Mouse (Mus musculus): ENCODE results near the gene Gmpr. TPM values are rescaled to one million over a fixed set of nuclear protein-coding genes. Genes with fewer than 3 reads are reported as not detected.
"Not testable (repeated sequence)": the region's sequence is repeated elsewhere in the genome, so short reads cannot be mapped to it uniquely, and the experiment has no call there.

Gmpr gene
- total RNA-seq (2021): 100 to 1,000 TPM; 166 to 175 TPM
- long read RNA-seq, experiment 1, transcript Gmpr-201 (9 exons, 1,580 nt): major isoform, 493 of 692 reads
- long read RNA-seq, experiment 1, partial matches to known transcripts: 156 of 692 reads
- long read RNA-seq, experiment 1, other reads (novel, unspliced or antisense): 43 of 692 reads
- long read RNA-seq, experiment 2, transcript Gmpr-201 (9 exons, 1,580 nt): major isoform, 378 of 637 reads
- long read RNA-seq, experiment 2, partial matches to known transcripts: 217 of 637 reads
- long read RNA-seq, experiment 2, other reads (novel, unspliced or antisense): 42 of 637 reads

- intact Hi-C loops (cut with DNase I): no loop called here
Measured at GRCm38 (mm10) chr13:45507274-45508229, at the start of gene Gmpr. TSS of gene Gmpr (plus strand) at chr13:45507444.

GRCm38 (mm10) chr13:45457459-45457858 lies 49.8 kb upstream of the Gmpr start:
- no peak for DNase-seq
- intact Hi-C loops (cut with DNase I): loop anchor here (5.0 kb wide), 1 partner anchor 180 kb away; no protein-coding TSS in a partner anchor

More at GRCm38 (mm10) chr13:45507274-45508229, at the start of gene Gmpr:
- peak; percentile 81 to 85 for DNase-seq

- no peak for DNase-seq
- intact Hi-C loops (cut with DNase I): no loop called here
Measured at GRCm38 (mm10) chr13:45460177-45460576, 47.1 kb upstream of the Gmpr start.

GRCm38 (mm10) chr13:45461370-45461958 lies 45.8 kb upstream of the Gmpr start:
- intact Hi-C loops (cut with DNase I): no loop called here
- DNase-seq: no peak

DNA sequence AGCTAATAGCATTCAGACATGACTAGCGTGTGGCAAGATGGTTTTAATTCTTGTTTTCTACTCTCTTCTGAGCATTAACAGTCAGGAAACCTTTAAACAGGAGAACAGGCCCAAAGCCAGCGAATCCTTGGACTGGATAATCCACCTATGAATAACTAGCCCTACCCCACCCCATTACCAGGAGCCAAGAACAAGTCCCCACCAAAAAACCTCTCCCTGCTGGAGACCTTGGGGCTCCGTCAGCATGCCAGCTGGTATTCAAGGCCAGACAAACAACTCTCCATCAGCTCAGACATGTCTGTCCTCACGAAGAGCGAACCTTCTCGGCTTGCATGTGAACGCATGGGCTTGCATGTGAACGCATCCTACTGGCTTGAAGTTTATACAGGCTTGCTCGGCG lies 41.6 kb upstream of the Gmpr start:
- intact Hi-C loops (cut with DNase I): no loop called here
- no peak for DNase-seq

DNA sequence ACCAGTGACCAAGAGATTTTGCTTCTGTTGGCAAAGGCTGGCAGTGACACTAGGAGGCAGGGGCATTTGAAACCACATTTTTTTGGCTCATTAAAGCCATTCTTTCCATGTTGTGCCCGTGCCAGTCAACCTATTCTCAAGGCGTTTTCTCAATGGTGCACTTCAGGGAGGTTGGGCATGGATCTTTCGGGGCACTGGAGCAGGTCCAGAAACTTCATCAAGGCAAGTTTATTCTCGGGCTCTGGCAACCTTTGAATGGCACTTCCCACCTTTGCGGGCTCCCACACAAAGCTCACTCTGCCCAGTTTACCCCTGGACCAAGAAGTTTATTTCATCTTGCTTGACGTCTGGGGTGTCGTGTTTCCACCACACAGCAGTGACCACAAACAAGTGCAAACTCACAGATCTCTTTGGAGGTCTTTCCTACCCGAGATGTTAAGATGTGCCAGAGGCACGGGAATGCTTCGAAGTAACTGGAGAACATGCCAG lies 41.2 kb upstream of the Gmpr start:
- no peak for DNase-seq
- intact Hi-C loops (cut with DNase I): no loop called here

DNA sequence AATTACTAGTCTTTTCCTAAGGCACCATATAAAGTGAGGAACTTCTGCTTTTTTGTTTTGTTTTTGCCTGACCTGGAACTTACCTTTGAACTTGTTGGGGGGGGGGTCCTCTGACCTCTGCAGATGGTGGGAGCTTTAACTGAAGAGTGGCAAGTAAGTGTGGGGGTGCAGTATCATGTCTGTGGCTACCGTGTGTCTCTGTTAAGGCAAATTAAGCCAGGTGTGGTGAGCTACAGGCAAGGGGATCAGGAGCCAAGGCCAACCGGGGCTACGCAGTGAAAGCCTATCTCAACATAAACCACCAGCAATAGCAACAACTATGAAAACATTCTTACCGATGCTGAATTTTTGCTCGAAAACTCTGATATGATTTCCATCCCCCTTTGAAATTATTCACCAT lies 38.5 kb upstream of the Gmpr start:
- DNase-seq: no peak
- intact Hi-C loops (cut with DNase I): no loop called here

DNA sequence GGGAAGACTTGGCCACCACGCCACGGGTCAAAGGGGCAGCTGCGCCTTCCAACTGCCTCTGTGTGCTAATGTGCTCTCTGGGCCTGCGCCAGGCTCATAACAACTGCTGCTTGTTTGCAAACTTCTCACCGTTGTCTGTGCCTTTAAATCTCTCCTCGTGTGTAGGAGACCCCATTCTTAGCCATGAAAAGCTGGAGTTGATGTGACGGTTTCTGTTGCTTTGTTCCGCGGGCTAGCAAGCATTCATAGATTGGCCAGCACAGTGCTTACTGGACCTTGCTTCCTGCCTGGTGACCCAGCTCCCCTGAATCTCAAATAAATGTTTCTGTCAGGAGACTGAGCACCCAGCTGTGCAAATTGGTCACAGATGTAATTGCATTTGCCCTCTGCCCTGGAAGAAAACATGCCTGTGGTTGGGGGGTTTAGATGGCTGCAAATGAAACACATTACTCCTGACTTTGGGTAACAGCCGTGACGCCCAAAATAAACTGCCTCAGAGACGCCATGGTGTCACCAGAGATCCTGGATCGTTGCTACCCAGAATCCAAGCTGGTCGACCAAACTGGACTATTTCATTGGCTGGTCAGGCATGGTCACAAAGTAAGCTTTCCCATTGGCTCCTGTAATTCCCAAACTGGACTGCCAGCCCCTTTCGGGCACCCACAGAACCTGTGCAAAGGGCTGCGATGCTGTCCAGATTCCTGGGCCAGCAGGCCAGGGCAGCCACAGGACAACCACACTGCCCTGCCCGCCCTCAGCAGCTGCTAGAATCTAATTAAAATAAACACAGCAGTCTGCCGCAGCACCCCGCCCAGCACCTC lies 37.6 kb upstream of the Gmpr start:
- peak in 1 of 2 experiments; percentile 26 for DNase-seq

DNA sequence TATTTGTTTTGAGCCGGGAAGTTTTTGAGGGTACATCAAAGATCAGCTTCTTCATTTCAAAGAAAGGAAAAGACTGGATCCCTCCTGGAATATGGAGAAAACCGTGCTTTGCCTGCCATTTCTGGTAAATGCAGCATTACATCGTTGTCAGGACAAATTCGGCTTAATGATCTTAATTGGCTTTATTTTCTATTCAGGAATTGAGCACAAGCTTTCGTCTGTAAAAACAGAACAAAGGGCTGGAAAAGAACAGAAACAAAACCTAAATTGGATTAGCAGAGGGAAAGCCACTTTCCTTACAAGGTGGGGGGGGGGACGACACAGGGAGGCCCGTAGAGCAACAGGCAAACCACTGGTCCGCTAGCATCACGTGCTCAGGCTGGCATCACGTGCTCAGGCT lies 33.9 kb upstream of the Gmpr start:
- intact Hi-C loops (cut with DNase I): loop anchor here (10.0 kb wide), 1 partner anchor 79 kb away; no protein-coding TSS in a partner anchor
- no peak for DNase-seq

More for the DNA sequence above, 37.6 kb upstream of the Gmpr start:
- intact Hi-C loops (cut with DNase I): loop anchor here (10.0 kb wide), 1 partner anchor 75 kb away; no protein-coding TSS in a partner anchor

DNA sequence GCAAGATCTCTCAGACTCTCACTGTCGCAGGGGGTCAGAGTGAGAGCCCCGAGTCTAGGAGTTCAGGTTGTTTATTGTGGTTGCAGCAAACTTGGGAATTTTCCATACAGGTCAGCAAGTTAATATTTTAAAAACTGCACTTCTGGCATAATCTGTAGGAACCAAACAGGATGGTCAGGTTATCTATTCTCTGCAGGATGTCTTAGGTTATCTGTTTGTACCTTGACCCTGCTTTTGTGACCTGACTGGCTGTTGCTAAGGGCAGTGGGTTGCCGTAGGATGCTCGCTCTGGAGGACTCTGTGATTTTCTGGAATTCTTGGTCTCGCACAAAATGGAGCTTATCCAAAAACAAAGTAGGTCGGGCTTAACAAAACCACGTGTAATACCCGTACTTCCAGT lies 31.9 kb upstream of the Gmpr start:
- intact Hi-C loops (cut with DNase I): loop anchor here (5.0 to 10.0 kb wide), 3 partner anchors 33 to 313 kb away; no protein-coding TSS in a partner anchor

GRCm38 (mm10) chr13:45477183-45477582 lies 30.1 kb upstream of the Gmpr start:
- DNase-seq: peak; percentile 70 to 81
- intact Hi-C loops (cut with DNase I): loop anchor here (2.0 to 10.0 kb wide), 4 partner anchors 35 to 446 kb away; no protein-coding TSS in a partner anchor

More for the DNA sequence above, 31.9 kb upstream of the Gmpr start:
- DNase-seq: no peak

GRCm38 (mm10) chr13:45479951-45480350 lies 27.3 kb upstream of the Gmpr start:
- DNase-seq: no peak
- intact Hi-C loops (cut with DNase I): loop anchor here (5.0 to 10.0 kb wide), 3 partner anchors 38 to 318 kb away; no protein-coding TSS in a partner anchor

GRCm38 (mm10) chr13:45483215-45483614 lies 24.0 kb upstream of the Gmpr start:
- DNase-seq: no peak
- intact Hi-C loops (cut with DNase I): no loop called here

DNA sequence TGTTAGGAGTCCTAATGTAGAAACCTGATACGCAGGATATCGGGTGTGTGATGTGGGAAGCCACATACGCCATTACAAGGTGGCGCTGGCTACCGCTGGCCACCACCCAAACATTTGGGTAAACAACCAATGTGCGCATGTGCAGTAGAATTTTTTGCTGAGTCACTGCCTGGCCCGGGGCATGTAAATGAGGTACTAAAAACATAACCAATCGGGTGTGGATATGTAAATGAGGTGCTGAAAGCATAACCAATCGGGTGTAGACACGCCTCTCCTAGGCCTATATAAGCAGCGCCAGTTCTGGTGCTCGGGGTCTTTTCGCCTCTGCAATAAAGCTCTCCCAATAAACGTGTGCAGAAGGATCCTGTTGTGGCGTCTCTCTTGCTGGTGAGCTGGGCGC lies 23.3 kb upstream of the Gmpr start:
- intact Hi-C loops (cut with DNase I); DNase-seq: not testable (repeated sequence)

- DNase-seq: peak; percentile 25 to 40
- intact Hi-C loops (cut with DNase I): no loop called here
Measured at GRCm38 (mm10) chr13:45485602-45486001, 21.6 kb upstream of the Gmpr start.

- intact Hi-C loops (cut with DNase I): no loop called here
- peak; percentile 75 to 84 for DNase-seq
Measured at GRCm38 (mm10) chr13:45486598-45486997, 20.6 kb upstream of the Gmpr start.

DNA sequence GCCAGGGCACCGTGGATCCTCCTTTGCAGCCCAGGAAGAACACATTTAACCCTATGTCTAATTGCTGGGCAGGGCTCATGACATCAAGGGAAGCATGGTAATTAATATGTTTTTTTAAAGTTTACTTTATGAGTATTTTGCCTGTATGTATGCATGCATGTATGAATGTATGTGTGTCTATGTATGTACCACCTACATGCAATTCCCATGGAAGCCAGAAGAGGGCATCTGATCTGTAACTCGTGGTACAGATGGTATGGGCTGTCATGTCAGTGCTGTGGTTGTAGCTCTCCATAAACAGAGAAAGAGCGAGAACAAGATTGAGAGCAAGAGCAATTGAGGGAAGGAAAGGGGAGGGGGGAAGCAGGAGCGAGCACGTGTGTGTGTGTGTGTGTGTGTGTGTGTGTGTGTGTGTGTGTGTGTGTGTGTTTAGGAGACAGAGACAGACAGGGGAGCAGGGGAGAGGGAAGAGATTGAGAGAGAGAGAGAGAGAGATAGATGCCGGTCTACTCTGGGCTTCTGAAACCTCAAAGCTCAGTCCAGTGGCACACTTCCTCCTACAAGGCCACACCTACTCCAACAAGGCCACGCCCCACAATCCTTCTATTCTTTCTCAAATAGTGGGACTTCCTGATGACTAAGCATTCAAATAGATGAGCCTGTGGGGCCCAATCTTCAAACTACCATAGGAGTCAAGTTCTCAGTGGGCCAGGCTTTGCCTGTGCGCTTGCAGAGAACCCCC lies 15.1 kb upstream of the Gmpr start:
- no peak for DNase-seq
- intact Hi-C loops (cut with DNase I): no loop called here

DNA sequence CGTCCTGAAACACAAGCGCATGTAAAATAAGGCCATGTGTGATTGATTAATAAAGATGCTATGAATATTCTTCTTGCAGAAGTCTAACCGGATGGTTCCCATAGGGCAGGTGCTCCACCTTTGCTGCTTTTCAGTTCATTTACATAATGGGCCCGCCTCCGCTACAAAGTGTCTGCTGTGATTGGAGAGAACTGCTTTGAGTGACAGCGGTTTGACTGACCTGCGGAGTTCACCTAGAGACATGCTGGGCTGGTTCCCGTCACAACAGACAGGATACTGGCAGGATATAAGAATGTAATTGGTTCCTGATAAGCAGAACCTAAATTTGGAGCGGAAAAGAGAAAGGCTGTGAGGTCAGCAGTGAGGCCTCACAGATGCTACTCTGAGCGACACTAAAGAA lies 13.4 kb upstream of the Gmpr start:
- DNase-seq: peak in 1 of 2 experiments; percentile 55
- intact Hi-C loops (cut with DNase I): no loop called here

DNA sequence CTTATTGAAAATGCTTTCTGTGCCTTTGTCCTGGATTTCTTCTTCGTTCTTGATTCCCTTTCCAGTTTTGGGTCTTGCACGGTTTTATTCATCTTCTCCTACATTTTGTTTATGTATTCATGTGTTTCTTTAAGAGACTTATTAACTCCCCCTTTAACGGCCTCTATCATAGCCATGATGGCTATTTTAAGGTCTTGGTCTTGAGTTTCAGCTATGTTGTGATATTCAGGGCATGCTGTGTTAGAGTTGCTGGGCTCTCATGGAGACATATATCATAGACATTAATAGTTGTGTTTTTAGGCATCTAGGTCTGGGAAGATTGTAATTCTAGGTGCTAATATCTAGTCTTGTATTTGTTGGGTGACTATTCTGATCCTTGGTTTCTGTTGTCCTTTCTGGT lies 8.6 kb upstream of the Gmpr start:
- no peak for DNase-seq
- intact Hi-C loops (cut with DNase I): no loop called here

Measured in heart, postnatal 14 days (tissue).